Mouse (Mus musculus): ENCODE results near the gene Mef2a.

Mef2a gene

DNA sequence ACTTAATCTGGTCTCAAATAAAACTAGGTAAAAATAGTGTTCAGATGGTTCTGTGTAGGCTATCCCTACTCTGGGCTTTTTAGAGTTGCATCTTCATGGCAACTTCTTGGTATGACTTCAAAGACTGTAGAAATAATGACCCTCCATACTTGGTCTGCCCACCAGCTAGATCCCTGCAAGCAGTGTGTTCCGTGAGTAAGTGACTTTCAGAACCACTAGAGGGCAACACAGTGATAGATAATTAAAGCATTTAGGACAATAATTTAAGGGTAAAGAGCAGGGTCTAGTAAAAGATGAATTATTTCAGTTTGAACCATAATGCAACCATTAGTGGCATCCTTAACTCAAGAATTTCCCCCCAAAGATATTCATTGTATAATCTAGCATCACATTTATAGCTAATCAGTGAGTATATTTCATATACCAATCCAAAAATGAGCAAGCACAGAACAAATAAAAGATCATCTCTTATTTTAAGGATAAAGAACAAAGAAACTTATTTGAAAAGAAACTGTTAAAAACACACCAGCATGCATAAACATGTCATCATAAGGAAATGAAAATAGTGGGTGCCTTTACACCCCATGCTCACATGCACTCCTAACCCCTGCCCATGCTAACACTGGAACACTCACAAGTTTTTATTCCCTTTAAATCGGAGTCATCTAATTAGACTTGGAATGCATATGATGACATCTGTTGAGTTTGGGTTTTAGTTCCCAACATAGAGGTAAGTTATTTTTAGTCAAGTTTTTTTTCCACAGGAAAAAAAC lies 129.4 kb downstream of the Mef2a start:
- no peak for DNase-seq

DNA sequence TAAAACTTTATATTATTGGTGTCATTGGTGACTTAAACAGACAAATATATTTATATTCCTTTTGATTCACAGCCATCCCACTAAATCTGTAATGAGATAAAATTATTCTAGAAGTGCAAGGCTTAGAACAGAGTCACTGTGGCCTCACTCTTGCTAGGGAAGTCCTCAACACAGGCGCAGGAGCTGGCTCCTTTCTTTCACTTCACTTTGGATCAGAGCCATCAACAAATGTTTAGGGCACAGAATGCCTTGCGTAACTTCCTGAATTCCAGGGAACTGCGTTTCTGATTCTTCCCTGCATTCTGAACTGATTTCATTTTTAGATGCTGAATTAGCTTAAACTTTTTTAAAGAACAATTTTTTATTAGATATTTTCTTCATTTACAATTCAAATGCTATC lies 130.7 kb downstream of the Mef2a start:
- no peak for DNase-seq

DNA sequence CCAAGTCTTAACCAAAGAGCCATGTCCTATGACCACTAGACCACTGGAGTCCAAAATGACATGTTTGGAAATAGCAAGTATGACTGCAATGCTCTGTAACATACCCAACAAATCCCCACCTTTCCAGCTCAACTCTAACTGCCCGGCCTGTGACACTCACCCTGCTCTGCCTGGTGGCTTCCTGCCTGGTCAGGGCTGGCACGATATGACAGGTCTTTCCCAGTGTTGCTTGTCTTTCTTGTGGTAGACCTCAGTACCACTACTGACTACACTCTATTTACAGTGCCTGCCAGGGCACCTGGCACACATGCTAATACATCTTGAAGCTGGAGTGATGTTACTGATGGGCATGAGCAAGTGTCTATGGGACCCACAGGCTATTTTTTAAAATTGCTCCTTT lies 134.9 kb downstream of the Mef2a start:
- no peak for DNase-seq

DNA sequence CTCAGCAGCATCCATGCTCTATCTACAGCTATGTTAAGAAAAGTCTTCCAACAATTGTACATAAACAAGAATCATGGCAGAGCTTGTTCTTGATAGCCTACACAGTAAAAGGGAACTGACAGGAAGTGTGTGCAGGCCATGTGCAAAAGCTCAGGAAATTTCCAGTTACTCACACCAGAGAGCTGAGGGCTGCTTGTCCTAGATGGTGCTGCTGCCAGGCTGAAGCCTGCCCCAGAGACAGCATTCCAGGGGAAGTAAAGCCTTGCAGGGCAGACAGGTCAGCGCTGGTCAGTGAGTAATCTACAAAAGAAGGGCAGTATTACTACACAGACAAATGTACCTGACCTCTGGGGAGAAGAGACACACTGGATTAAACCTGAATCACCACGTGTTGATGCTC lies 136.3 kb downstream of the Mef2a start:
- DNase-seq: no peak

DNA sequence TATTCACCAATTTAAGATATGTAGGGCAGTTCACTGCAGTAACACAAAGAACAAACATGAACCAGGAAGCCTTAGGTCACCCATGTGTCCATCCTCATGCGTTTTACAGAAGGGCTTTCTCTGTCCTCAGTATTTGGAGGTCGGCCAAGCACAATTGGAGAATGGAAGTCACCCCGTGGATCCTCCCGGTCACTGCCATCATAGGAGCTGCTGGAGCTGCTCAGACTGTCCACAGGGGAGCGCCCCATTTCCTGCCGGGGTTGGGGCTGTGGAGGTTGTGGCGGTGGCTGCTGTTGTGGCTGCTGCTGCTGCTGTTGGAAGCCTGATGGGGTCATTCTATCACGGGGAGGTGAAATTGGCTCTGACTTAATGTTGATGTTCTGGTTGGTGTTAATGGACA lies 137.9 kb downstream of the Mef2a start:
- DNase-seq: peak; percentile 51 to 64

DNA sequence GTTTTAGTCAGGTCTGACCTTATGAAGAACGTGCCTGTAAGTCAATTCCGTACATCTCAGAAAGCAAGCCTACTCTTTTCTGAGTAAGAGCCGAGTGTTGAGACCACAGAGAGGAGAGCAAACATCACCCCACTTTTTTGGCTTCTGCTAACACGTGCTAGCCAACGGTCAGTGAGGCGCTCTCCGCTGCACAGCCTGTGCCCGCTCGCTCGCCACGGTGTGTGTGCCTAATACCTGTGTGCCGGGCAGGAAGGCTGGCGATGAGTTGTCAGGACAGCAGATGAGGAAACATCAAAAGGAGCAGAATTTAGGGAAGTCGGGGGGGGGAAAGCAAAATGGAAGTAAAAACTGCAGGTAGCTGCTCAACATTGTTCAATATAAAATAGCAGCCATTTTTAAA lies 140.2 kb downstream of the Mef2a start:
- DNase-seq: no peak

DNA sequence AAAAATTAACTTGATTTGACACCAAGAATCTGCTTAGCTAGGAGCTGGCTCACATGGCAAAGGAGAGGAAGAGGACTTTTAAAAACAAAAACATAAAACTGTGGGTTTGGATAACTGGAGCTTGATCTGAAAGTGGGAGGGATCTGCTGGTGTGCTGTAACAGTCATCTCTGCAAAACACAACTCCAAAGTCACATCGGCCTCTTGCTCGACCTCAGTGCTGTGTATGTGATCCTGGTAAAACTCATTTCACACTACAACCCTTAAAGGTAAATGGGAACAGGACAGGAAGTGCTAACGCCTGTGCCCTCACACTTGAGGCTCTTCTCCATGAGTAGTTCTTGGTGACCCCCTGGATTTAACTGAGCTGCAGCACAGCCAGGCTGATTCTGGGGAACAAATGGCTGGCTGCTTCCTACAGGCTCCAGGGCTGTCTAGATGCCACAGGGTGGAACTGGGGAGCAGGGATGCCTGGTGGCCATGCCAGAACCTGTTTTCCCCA lies 142.0 kb downstream of the Mef2a start:
- DNase-seq: no peak

DNA sequence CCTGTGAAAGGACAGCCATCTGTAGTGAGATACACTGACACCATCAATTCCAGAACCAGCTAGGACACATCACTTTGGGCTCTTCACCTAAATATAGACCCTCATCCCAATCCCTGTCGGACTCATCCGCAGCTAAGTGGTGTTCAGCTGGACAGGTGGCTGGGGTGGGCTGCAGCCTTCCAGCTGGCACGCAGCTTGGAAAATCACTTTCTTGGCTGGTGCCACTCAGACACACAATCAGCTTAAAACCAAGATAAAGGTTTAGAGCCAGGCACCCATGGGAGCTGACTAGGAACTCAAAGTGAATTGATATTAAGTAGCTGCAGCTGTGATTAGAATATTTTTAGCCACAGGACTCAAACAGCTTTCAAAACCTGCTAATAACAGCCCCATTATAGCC lies 142.4 kb downstream of the Mef2a start:
- DNase-seq: no peak

DNA sequence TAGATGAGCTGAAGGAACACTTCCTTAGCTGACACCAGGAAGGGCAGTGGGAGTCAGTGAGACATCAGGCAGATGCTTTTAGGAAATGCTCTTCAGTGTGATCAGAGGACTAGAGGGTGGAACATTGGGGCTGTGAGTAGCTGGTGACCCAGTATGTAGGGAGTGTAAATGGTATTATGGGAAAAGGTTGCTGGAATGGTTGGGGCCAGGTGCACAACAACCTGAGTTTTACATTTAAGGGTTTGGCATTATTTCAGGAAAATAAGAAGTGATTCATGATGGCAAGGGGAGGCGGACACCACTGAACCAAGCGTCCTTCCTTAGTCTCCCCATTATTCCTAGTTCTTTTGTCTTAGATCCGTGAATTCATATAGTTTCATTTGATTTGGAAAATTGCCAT lies 143.0 kb downstream of the Mef2a start:
- no peak for DNase-seq

DNA sequence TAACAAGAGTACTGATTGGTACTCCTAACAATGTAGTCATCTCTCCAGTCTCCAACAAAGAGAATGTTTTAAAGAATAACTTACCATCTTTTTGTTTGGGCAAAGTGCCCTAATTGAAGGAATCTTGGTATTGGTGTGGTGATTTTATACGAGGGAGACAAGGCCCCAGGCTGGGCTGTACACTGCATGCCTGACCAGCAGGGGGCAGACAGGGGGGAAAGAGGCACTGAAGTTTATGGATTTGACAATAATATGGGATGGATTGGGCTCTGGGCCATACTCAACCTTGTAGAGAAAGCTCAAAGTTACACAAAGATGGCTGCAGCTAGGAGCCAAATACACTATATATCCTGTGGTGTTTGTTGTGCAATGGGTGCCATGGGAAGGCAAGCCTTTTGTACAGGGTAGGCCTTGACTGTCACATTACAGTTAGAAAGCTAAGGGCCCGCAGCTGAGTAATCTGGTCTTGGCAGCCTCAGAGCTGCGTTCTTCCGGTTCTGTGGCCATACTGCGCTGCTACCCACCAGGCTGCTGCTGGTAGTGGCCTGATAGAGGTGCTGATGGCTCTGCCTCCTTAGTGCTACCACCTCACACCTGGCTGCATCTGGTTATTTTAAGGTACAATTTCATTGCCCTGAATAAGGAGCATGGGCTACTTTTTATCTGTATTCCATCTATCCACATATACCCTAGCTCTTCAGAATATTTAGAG lies 143.6 kb downstream of the Mef2a start:
- peak; percentile 68 to 69 for DNase-seq

DNA sequence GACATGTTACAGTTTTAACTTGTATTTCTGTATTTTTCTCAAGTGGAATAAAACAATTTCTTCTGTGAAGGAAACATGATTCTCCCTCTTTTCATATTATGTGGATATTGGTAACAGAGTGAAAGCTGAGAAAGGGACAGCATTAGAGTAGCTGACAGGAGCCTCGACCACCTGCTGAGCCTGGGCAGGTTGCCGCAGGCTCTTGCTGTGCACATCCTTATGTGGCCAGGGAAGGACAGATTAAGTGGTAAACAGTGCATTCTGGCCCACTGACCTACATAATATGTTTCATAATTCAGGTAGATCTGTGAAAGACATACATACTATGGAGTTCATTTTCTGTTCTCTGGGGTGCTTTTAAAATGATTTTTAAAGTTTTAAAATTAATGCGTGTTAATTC lies 144.3 kb downstream of the Mef2a start:
- no peak for DNase-seq

DNA sequence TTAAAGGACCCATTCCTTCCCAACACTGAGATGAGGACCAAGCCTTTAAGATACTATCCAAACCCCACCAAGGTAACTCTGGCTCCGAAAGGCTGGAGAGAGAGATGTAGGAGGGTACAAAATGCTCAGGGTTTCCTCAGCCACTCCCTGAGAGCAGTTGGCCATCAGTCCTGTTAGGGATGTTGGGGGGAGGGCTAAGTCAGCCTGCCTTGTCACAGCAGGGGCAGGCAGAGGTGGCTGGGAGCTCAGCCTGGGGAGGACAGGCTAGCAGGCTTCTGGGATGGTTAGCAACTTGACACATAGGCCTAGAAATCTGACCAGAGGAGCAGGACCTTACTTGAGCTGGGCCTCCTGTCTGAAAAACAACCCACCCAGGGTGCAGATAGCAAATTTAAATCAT lies 145.1 kb downstream of the Mef2a start:
- DNase-seq: no peak

DNA sequence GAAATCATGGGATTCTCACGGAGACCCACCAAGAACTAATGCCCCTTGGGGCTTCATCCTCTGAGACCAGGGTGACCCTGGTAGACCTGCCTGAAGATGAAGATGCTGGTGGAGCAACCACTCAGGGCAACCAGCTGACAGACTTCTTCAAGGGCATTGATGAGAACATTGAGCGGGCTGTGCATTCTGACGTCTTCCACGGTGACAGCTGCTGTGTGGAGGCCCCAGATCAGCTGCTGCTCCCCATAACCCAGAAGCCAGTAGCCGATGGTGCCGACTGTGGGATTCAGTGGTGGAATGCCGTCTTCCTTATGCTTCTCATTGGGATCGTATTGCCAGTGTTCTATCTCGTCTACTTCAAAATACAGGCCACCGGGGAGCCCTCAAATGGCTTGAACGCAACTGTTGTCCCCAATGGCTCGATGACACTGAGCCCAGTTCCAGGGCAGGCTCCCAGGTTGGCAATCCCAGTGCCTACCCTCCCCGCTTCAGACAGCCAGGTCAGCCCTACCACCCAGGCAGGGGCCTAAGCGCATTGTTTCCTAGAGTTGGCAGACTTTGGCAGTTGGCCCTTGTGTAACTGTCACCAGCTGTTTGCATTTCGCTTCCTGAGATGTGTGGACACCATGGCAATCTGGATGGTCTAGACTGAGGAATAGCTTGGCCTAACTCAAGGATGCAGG lies 146.6 kb downstream of the Mef2a start:
- DNase-seq: no peak

DNA sequence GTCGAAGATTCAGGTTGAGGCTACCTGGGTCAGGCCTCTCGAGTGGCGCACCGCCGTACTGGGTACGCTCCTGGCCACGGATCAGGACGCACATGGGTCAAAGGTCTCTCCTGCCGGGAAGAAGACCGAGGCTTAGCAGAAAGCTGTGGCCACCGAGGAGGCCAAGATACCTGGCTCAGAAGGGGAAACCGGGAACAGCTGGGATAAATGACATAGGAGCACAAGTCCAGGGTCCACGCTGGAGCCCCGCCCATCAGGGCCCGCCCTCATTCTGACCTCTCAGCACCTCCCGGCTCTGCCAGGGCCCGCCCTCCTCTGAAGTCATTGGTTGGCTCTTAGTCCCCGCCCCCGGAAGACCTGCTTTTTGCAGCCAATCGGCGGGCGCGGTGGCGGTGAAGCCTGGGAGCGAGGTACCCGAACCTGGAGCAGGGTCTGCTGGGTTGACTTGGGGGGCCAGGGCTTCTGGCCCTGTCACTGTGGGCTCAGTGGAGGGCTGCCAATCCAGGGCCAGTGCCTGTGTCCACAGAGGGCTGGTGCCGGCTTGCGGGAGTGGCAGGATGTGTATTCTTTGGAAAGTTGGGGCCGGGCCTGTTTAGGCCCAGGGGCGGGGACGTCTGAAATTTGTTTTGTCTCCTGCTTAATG lies 150.3 kb downstream of the Mef2a start, which contains the start of gene Lysmd4:
TSS of gene Lysmd4 (plus strand) at position 325 of the 643 bp plus-strand sequence.
- peak; percentile 98 to 99 for DNase-seq

DNA sequence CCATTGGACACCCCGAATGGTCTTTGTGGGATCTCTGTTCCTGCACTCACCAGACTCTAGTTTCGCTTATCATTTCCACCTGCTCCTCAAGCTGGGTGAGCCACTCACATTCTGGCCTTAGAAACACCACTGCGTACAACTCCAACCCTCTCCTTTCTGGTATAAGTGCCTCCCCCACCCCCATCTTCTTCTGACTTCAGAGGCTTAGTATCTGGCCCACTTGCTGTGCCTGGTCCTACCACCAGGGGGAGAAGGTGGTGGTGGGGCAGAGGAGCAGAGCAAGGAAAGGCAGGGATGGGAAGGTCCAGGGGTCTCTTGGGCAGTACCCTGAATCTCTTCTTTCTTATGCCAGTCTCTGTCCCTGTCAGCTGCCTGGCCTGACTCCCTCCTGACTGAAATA lies 155.6 kb downstream of the Mef2a start:
- DNase-seq: peak; percentile 83 to 84

DNA sequence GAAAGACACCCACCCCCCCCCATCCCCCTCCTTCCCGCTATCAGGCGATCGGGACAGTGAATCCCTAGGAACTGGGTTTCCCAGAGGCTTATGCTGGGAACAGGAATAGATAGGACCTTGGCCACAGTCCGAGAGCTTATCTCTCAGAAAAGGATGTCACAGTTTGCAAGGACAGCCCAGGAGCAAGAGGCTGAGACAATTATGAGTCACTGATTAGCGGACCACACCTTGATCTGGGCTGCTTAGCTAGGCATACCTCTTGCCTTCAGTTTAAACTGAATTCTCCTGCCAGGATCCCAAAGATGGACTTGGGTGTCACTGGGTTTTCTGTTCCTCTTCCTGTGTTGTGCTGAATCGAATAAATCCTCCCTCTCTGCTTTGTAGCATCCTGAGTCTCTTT lies 156.3 kb downstream of the Mef2a start:
- DNase-seq: no peak

DNA sequence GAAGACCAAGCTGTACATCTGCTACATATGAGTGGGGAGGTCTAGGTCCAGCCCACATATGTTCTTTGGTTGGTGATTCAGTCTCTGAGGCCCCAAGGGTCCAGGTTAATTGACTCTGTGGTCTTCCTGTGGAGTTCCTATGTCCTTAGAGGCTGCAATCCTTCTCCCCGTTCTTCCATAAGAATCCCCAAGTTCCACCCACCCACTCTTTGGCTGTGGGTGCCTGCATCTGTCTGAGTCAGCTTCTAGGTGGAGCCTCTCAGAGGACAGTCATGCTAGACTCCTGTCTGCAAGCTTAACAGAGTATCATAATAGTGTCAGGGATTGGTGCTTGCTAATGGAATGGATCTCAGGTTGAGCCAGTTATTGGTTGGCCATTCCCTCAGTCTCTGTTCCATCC lies 159.1 kb downstream of the Mef2a start:
- no peak for DNase-seq

DNA sequence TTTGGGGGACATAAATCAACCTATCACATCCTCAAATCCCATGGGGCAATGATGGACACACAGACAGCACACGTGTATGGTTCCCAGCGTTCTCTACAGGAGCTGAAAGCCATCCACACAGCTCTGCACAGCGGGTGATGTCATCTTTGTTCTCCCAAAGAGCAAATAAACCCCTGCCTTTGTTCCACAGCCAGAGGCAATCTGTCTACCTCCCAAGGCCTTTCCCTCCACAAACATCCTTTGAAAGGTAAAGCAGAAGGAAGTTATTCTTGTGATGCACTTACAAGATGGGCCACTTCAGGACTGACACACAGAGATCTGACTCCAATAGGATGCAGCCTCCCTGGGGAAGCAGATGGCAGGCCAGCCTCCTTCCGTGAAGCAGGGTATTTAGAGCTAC lies 160.7 kb downstream of the Mef2a start:
- no peak for DNase-seq

DNA sequence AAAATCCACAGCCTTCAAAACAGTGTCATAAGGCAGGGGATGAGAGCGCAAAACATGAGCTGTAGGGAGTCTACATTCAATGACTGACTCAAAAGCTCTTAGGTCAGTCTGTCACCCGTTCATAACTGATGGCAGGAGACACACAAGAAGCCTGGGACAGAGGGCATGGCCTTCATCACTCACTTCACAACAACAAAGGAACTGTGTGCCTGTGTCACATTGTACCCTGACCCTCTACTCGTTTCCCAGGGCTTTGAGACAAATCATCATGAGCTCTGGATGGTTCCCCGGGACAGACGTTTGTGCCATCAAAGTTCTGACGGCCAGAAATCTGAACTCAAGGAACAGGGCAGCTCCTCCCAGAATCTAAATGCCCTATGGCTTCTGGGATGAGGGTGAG lies 161.3 kb downstream of the Mef2a start:
- DNase-seq: no peak

DNA sequence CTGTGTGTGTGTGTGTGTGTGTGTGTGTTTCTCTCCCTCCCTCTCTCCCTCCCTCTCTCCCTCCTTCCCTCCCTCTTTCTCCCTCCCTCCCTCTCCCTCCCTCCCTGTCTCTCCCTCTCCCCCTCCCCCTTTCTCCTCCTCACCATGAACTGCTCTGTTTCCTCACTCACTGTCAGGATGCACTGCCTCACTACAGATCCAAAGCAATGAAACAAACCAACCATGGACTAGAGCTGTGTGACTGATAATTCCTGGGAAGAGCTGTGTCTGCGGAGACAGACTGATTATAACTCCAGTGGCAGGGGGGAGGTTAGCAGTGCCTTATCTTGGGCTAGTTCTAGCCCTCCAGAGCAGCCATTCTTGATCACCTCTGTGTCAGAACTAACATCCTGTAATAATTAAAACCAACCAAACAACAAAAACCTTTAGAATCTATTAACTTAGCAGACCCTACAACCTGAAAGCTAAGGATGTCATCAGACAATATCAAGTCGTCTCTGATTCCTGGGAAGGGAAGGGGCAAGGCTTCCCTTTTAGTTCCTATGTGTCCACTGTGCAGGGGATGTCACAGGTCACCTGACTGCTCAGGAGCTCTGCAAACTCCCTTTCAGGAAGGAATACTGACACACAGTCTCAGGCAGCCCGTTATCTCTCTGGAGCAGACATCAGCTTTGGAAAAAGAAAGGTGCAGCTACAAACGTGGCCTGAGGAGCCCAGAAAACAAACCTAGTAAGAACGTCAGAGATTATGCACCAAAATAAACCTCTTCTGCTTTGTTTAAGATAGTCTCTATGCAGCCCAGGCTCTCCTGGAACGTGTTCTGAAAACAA lies 162.4 kb downstream of the Mef2a start:
- no peak for DNase-seq

DNA sequence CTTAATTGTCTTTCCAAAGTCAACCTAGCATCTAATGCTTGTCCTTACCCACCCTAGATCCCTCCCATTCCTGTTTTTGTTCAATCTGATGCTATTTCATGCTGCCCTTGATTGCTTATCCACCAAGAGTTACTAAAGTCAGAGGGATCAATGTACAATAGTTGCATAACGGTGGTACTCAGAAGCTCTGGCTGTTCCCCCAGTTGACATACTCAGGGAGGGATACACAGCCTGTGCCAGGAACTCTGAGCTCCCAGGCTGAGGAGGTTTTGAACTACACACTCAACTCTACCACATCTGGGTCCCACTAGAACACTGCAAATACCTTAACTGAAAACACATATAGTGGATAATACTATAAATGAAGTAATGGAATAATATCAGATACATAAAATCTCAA lies 164.3 kb downstream of the Mef2a start:
- DNase-seq: no peak

DNA sequence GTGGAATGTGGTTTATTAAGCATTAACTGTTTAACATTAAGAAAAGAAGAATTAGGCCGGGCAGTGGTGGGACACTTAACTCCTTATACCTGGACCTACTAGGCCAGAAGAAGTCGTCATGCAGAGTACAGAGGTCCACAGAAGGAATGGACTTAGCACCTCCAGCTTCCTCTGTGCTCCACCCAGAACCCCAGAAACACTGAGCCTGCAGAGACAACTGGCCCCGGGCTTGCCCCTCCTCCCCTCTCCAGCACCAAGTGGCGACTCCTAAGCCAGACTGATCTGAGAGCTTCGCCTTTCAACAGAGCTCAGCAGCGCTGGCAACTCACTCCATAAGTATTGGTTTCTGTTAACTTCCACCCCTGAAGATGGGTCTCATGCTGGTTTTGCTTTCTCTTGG lies 165.0 kb downstream of the Mef2a start:
- DNase-seq: peak in 1 of 2 experiments; percentile 44

All from kidney, postnatal 4 days (tissue).